Mouse (Mus musculus) v-Abl transformed pro-B cells (cell line): Measurements from ENCODE around the gene Gm7971.
"Not testable (repeated sequence)": the region's sequence is repeated elsewhere in the genome, so short reads cannot be mapped to it uniquely, and the experiment has no call there.

Source experiments
- in situ Hi-C, 2 experiments: fragments of 400-800 bp; cut with MboI; formaldehyde crosslinking; loops; one replicate each; pipeline ENCODE4 v1.15.1; 2025; ENCODE audit not compliant: unreplicated experiment in 2 of 2

Gm7971 gene

DNA sequence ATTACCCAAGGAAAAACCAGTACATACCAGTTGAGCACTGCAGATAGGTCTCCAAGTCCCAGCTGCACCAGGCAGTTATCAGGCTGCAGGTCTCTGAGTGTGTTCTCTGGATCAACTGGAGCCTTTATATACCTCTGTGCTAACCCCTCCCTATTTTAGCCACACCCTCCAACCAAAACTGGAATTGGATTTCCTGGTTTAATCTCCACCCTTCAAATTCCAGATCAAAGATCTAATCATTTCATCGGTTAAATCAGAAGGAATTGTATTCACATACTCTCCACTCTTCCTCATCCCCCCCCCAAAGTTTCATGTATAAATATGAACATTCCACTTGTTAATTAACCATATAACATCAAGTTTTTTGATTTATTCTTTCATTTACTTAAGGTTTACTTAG lies at the start of gene Gm7971:
Gene Gm7971, minus strand, starts transcription at position 101 of the 400 bp plus-strand sequence.
- in situ Hi-C loops = not testable (repeated sequence)
